Mouse (Mus musculus): ENCODE results near the gene Thy1. TPM values are rescaled to one million over a fixed set of nuclear protein-coding genes. Genes with fewer than 3 reads are reported as not detected.

The Thy1 gene
- 130 TPM for polyA plus RNA-seq (2015; fragmentation: Illumina TruSeq; extraction: RNeasy Lipid Tissue Mini Kit (QIAGEN cat#74804); ENCODE audit: insufficient read depth, low replicate concordance)

GRCm38 (mm10) chr9:44042836-44043707, at the start of gene Thy1:
TSS of gene Thy1 (plus strand) at chr9:44043384.

DNA sequence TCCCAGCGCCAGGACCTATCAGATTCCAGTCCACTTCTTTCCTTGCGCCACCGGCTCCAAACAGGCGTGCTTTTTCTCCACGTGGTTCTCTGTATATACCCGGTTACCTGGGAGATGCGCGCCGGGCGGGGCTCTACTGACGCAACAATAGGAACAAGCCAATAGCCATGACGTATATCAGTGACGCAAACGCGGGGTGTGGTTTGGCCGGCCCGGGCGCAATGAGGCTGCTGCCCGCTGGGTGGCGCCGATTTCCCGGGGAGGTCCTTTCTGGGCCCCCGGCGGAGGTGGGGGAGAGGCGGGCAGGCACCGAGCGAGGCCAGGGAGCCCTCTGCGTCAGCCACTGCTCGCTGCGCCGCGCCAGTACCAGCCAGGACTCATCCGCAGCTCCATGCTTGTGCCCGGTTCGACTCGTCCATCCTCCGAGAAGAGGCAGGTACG, 23.6 kb downstream of the Thy1 start, which contains the start of gene Usp2:
Gene Usp2 (plus strand): TSS at position 237 of the 441 bp plus-strand sequence.

Other genes with a start within 250 kb of the Thy1 start
- 0.69 TPM for gene Usp2, start 23.6 kb downstream of the Thy1 start, polyA plus RNA-seq (2015; fragmentation: Illumina TruSeq; extraction: RNeasy Lipid Tissue Mini Kit (QIAGEN cat#74804); ENCODE audit: insufficient read depth, low replicate concordance)
- gene Mfrp, start 58.3 kb downstream of the Thy1 start, polyA plus RNA-seq (2015; fragmentation: Illumina TruSeq; extraction: RNeasy Lipid Tissue Mini Kit (QIAGEN cat#74804); ENCODE audit: insufficient read depth, low replicate concordance), result not detected
- gene C1qtnf5, start 63.9 kb downstream of the Thy1 start, polyA plus RNA-seq (2015; fragmentation: Illumina TruSeq; extraction: RNeasy Lipid Tissue Mini Kit (QIAGEN cat#74804); ENCODE audit: insufficient read depth, low replicate concordance), result 1.6 TPM
- gene Gm49380, start 70.1 kb downstream of the Thy1 start, polyA plus RNA-seq (2015; fragmentation: Illumina TruSeq; extraction: RNeasy Lipid Tissue Mini Kit (QIAGEN cat#74804); ENCODE audit: insufficient read depth, low replicate concordance), result not detected
- 10.6 TPM for gene Rnf26, start 70.1 kb downstream of the Thy1 start, polyA plus RNA-seq (2015; fragmentation: Illumina TruSeq; extraction: RNeasy Lipid Tissue Mini Kit (QIAGEN cat#74804); ENCODE audit: insufficient read depth, low replicate concordance)
- 15.1 TPM for gene Mcam, start 91.1 kb downstream of the Thy1 start, polyA plus RNA-seq (2015; fragmentation: Illumina TruSeq; extraction: RNeasy Lipid Tissue Mini Kit (QIAGEN cat#74804); ENCODE audit: insufficient read depth, low replicate concordance)
- 112 TPM for gene Cbl, start 190.7 kb downstream of the Thy1 start, polyA plus RNA-seq (2015; fragmentation: Illumina TruSeq; extraction: RNeasy Lipid Tissue Mini Kit (QIAGEN cat#74804); ENCODE audit: insufficient read depth, low replicate concordance)
- not detected for gene Ccdc153, start 197.3 kb downstream of the Thy1 start, polyA plus RNA-seq (2015; fragmentation: Illumina TruSeq; extraction: RNeasy Lipid Tissue Mini Kit (QIAGEN cat#74804); ENCODE audit: insufficient read depth, low replicate concordance)
- gene Pdzd3, start 208.1 kb downstream of the Thy1 start, polyA plus RNA-seq (2015; fragmentation: Illumina TruSeq; extraction: RNeasy Lipid Tissue Mini Kit (QIAGEN cat#74804); ENCODE audit: insufficient read depth, low replicate concordance), result 0.10 TPM
- 2.2 TPM for gene Nlrx1, start 225.2 kb downstream of the Thy1 start, polyA plus RNA-seq (2015; fragmentation: Illumina TruSeq; extraction: RNeasy Lipid Tissue Mini Kit (QIAGEN cat#74804); ENCODE audit: insufficient read depth, low replicate concordance)
- 1.8 TPM for gene Abcg4, start 245.2 kb downstream of the Thy1 start, polyA plus RNA-seq (2015; fragmentation: Illumina TruSeq; extraction: RNeasy Lipid Tissue Mini Kit (QIAGEN cat#74804); ENCODE audit: insufficient read depth, low replicate concordance)

All from spleen, adult 10 weeks (tissue).